Mouse (Mus musculus) olfactory bulb, adult 2 months (tissue): ENCODE results near the gene Poldip3.

Experiments used
- CTCF ChIP-seq: fragments of 200-500 bp; IDR thresholded peaks from 2 replicates; pipeline ENCODE4 v1.5.1; 2012; ENCODE audit warnings: low read depth, mild to moderate bottlenecking, low read length, moderate library complexity; ENCODE audit not compliant: insufficient read depth
- POLR2A ChIP-seq: fragments of 200-500 bp; IDR thresholded peaks from 2 replicates; pipeline ENCODE4 v1.6.1; 2012; ENCODE audit warnings: mild to moderate bottlenecking, low read depth, low read length, moderate library complexity; ENCODE audit not compliant: insufficient read depth

DNA sequence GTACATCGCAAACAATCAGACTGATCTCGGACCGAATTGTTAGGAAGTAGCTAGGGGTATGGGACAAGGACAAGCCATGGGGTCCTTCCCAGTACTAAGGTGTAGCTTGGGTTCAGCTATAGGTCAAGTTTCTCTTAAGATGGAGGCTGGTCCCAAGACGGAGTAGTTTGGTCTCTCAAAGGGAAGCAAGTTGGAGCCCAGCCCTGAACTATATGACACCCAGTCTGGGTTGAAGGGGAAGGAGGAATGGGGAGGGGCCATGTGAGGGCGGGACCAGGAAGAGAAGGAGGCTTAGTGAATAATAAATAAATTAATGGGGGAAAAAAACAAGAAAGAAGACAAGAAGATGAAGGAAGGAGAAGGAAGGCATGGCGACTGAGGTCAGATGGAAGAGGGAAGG, 30.8 kb upstream of the Poldip3 start:
- TF ChIP-seq POLR2A (no peak), CTCF (no peak)
